Mouse (Mus musculus): ENCODE data around the gene Nyap1.
"Not testable (repeated sequence)": the region's sequence is repeated elsewhere in the genome, so short reads cannot be mapped to it uniquely, and the experiment has no call there.

The Nyap1 gene

DNA sequence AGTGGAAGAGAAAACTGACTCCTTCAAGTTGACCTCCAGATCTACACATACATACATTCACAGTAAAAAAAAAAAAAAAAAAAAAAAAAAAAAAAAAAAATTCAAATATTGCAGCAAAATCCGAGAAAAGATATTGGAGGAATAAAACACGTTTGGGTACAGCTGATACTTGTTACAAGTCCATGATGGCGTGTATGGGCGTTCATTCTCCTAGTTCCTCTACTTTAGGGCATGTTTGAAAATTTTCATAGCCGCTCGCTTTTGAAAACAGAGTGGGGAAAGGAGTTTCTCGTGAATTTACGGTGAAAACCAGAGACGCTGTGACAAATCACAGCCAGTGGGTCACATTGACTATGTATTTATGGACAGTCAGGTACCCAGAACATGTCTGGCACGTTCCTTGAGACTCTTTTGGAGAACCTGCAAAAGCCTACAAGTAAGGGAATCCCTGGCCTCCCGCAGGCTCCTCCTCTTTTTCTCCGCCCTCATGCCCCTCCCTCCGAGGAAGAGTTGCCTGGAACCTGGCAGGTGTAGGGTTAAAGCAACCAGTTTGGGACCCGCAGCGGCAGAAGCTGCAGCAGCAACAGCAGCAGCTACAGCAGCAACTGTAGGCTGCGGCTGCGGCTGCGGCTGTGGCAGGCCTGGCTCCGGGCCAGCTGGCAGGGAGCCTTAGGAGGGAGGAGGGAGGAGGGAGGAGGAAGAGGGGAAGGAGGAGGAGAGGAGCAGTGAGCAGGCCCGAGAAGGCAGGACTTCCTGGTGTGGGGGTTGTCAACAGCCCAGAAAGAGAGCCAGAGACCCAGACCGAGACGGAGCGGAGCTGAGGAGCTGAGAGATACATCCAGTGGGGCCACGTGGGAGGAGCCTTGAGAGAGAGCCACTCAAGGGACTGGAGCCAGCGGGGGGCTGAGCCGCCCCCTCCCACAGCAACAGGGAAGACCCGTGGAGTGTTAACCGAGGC is 4.1 kb upstream of the Nyap1 start, which contains the start of gene Tsc22d4:
Gene Tsc22d4 (plus strand): TSS at position 517 of the 958 bp plus-strand sequence.
- in situ Hi-C loops (cut with MboI) = no loop called here

- in situ Hi-C loops (cut with MboI) = no loop called here
Observed at GRCm38 (mm10) chr5:137744197-137744596, 2.8 kb upstream of the Nyap1 start.

GRCm38 (mm10) chr5:137742836-137743235 is 1.4 kb upstream of the Nyap1 start:
- in situ Hi-C loops (cut with MboI) = no loop called here

- in situ Hi-C loops (cut with MboI) = no loop called here
Observed at GRCm38 (mm10) chr5:137742048-137742447, 641 bp upstream of the Nyap1 start.

DNA sequence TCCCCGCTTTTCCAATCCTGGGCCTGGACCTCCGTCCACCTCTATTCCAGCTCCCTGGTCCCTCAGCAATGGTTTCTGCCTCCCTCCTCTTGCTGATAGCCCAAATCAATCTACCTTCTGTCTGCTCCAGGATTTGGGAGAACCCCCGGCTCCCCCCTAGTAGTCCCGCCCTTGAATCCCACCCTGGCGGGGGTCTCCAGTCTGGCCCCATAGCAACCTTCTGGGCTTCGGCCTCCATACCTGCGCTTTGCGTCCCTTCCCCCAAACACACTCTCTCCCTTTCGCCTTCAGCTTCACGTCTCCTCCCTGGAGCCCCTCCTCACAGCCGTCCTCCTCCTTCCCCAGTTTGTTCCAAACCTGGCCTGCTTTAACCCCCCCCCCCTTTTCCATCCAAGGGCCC is 901 bp downstream of the Nyap1 start:
- in situ Hi-C loops (cut with MboI) = no loop called here

DNA sequence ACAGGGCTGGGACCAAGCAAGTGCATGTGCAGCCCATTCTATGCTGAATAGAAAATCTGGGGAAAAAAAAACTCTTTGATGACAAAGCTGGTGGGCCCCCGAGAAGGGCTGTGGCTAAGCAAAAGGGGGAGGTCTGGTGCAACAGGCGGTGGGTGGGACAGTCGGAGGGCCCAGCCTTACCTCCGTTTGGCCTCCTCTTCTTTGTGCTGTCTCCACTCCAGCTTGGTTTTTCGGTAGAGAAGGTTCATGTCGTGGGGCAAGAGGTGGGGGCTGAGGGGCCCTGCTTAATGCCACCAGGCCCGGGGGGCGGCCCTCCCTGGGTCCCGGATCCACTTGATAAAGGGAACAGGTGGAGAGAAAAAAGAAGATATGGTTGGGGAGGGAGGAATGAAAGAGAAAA is 1.9 kb downstream of the Nyap1 start:
- in situ Hi-C loops (cut with MboI) = no loop called here

DNA sequence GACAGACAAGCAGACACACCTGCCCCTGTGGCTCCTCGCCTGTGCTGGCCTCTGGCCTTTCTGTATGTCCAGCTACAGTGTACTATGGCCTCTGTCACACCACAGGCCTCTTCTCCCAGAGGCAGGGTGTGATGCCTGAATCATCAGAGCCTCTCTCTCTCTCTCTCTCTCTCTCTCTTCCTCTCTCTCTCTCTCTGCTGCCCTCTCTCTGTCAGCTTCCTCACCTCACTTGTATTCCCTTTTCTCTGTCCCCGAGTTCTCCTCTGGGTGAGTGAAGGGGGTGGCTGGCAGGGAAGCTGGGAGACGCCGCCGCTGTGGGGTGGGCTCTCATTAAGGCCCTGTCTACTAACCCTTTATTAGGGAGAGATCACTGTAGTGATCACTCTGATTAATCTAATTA is 2.9 kb downstream of the Nyap1 start:
- in situ Hi-C loops (cut with MboI) = no loop called here

GRCm38 (mm10) chr5:137737400-137737940 is 3.9 kb downstream of the Nyap1 start:
- in situ Hi-C loops (cut with MboI) = no loop called here

DNA sequence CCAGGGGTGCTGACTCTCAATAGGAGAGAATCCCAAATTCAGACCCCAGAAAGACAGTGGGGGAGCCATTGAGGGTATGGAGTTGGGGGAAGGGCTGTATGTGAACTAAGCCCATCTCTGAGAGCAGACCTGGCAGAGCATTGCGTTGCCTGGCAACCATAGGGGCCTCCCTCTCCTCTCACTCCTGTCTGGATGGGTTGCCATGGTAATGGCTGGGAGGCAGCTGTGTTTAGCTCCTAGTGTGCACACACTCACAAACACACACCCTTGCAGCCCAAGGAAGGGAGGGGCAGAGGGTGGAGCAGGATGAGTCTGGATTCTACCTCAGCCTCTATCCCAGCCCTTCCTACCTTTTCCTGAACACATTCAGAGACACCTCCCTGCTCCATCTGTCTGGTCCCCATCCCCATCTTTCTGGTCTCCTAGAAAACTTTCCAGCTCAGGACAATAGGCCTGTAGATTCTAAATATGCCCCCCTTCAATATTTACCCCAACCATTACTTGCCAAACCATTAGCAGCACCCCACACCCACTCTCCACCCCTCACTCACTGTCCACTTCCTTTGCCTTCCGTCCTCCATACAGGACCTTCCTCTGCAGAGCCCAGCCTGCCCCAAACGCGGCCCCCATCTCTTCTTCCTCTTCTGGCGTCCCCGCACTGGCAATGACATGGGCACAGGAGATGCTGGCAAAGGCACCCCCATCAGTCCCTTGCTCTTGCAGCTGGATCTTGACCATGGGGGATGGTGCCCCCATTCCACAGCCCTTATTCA is 6.9 kb downstream of the Nyap1 start:
- in situ Hi-C loops (cut with MboI) = no loop called here

DNA sequence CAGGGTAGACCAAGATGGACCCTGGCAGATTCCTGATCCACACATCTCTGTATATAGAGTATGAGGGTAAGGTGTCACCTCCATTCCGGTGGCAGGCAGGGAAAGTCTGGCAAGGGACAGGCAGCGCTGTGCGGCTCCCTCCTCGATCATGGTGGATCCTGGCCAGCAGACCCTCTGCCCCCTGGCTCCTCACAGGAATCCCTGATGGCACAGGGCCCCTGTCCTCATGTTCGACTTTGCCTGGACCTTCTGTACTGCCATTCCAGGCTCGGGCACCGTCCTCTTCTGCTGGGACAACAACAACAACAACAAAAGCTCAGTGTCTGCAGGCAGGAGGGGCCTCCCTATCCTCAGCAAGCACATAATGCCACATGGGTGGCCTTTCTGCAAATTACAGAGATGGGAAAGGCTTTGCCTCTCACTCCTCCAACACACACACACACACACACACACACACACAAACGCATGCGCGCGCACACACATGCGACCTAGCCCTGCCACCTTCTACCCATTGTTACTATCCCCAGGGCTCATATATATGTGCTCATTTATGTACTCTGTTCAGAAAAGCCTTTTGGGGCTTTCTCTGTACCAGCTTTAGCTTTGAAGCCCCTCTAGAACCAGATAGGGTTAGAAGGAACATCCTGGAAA is 7.6 kb downstream of the Nyap1 start:
- in situ Hi-C loops (cut with MboI) = no loop called here

GRCm38 (mm10) chr5:137726767-137727166 is 14.6 kb downstream of the Nyap1 start:
- in situ Hi-C loops (cut with MboI) = no loop called here

DNA sequence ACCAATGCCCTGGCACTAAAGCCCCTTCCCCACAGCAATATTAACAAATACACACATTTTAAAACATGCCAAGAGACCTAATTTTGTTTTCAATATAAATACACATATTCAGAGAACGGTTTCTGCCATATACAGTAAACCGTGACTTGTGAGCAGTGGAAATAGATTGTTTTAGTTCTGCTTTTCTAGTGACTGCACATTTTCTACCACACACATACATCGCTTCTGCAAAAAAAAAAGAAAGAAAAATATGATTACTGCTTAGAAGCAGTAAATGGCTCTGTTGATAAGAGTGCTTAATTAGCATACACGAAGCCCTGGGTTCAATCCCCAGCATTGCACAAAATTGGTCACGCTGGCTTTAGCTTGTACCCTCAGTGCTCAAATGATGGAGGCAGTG is 17.6 kb downstream of the Nyap1 start:
- in situ Hi-C loops (cut with MboI) = no loop called here

- in situ Hi-C loops (cut with MboI) = not testable (repeated sequence)
Observed at GRCm38 (mm10) chr5:137720558-137721164, 20.7 kb downstream of the Nyap1 start.

DNA sequence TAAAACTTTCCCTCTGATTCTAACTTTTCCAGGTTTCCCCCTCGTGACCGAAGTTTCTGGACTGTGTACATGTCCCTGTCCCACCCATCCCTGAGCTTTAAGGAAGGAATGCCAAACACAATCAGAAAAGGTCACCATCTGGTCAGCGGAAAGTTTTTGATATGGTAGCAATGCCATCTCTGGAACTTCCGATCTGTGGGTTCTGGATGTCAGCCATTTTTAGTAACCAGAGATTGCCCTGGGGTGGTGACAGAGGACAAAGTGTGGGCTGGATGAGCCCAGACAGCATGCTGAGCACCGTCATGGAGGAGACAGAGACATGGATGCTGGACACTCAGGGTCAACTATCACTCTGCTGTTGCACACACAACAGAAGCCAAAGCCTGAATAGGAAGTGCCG is 22.3 kb downstream of the Nyap1 start:
- in situ Hi-C loops (cut with MboI) = no loop called here

- in situ Hi-C loops (cut with MboI) = no loop called here
Observed at GRCm38 (mm10) chr5:137718020-137718790, 23.2 kb downstream of the Nyap1 start.

DNA sequence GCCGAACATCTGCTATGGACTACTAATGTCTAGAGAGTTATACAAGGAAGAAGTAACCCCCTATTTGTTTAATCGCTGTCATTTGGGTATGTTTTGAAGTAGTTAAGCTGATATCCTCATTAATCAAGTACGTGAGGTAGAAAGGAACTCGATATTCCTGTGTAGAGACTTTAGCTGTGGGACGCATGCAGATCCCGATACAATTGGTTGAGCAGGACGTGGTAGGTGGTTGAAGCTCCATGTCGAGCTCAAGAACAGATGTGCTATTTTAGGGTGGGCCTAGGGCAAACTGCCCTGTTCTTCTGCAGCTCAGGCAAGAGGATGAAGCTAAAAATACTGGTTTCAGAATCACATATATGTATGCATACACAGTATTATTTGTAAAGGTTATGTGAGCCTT is 25.7 kb downstream of the Nyap1 start:
- in situ Hi-C loops (cut with MboI) = no loop called here

- in situ Hi-C loops (cut with MboI) = no loop called here
Observed at GRCm38 (mm10) chr5:137713454-137713853, 28.0 kb downstream of the Nyap1 start.

- in situ Hi-C loops (cut with MboI) = no loop called here
Observed at GRCm38 (mm10) chr5:137706913-137707633, 34.3 kb downstream of the Nyap1 start.

- in situ Hi-C loops (cut with MboI) = no loop called here
Observed at GRCm38 (mm10) chr5:137705242-137705641, 36.2 kb downstream of the Nyap1 start.

- in situ Hi-C loops (cut with MboI) = no loop called here
Observed at GRCm38 (mm10) chr5:137699850-137700249, 41.6 kb downstream of the Nyap1 start.
